Mouse (Mus musculus): ENCODE measurements at regions not wholly inside any gene's neighbourhood (a gene's known extent, or its start where the extent isn't known, plus 50 kb on each side); places are given as distances from the start of the nearest gene placed in this dataset.

- Histone ChIP-seq H3K9me3 (peaks cover 5% of the 10 kb centered on the region; the same call in 1 of the 2 replicates), H3K9ac (no peak overlapping the region), H3K4me1 (replicated peaks) (no peaks in the 10 kb centered on the region), H3K27me3 (no peaks in the 10 kb centered on the region), H3K36me3 (no peaks in the 10 kb centered on the region), H3K27ac (replicated peaks) (no peak overlapping the region), H3K4me3 (no peak overlapping the region), H3K4me2 (no peak overlapping the region)
- 62% methylated on average over 3 of the region's 3 CpGs for WGBS
- no peak for ATAC-seq (ENCODE audit: low read depth)
Measured at GRCm38 (mm10) chr14:80083724-80084123, 99.8 kb downstream of the Olfm4 start.

- Histone ChIP-seq H3K4me3 (no peak overlapping the region), H3K27me3 (no peaks in the 10 kb centered on the region), H3K36me3 (no peaks in the 10 kb centered on the region), H3K9me3 (no peaks in the 10 kb centered on the region), H3K9ac (no peak overlapping the region), H3K4me2 (no peak overlapping the region), H3K4me1 (replicated peaks) (no peaks in the 10 kb centered on the region), H3K27ac (replicated peaks) (no peak overlapping the region)
- ATAC-seq (ENCODE audit: low read depth), result no peak
- WGBS, result 57% methylated on average over 1 of the region's 1 CpGs
Measured at GRCm38 (mm10) chr14:80097238-80097637, 113.4 kb downstream of the Olfm4 start.

- Histone ChIP-seq H3K4me1 (replicated peaks) (peaks cover 5% of the 10 kb centered on the region; the same call in 1 of the 2 replicates), H3K4me2 (no peak overlapping the region), H3K27me3 (no peaks in the 10 kb centered on the region), H3K9ac (no peak overlapping the region), H3K27ac (replicated peaks) (no peak overlapping the region), H3K9me3 (no peaks in the 10 kb centered on the region), H3K36me3 (no peaks in the 10 kb centered on the region), H3K4me3 (no peak overlapping the region)
- ATAC-seq (ENCODE audit: low read depth), result no peak
- WGBS, result 65% methylated on average over 6 of the region's 6 CpGs
Measured at GRCm38 (mm10) chr14:80113115-80113687, 129.3 kb downstream of the Olfm4 start.

- ATAC-seq (ENCODE audit: low read depth), result no peak
- H3K4me1 ChIP-seq (replicated peaks), result peaks cover 5% of the 10 kb centered on the region; the same call in 1 of the 2 replicates
- H3K9me3 ChIP-seq, result no peaks in the 10 kb centered on the region
- no peaks in the 10 kb centered on the region for H3K27me3 ChIP-seq
- no peaks in the 10 kb centered on the region for H3K36me3 ChIP-seq
- no peak overlapping the region for H3K4me2 ChIP-seq
- H3K4me3 ChIP-seq, result no peak overlapping the region
- no peak overlapping the region for H3K27ac ChIP-seq (replicated peaks)
- H3K9ac ChIP-seq, result no peak overlapping the region
Measured at GRCm38 (mm10) chr14:80114326-80114725, 130.4 kb downstream of the Olfm4 start.

GRCm38 (mm10) chr14:80125156-80125555, 141.3 kb downstream of the Olfm4 start:
- 67% methylated on average over 4 of the region's 4 CpGs for WGBS
- H3K4me1 ChIP-seq (replicated peaks), result no peaks in the 10 kb centered on the region
- ATAC-seq (ENCODE audit: low read depth), result no peak
- no peaks in the 10 kb centered on the region for H3K27me3 ChIP-seq
- H3K4me3 ChIP-seq, result no peak overlapping the region
- no peak overlapping the region for H3K4me2 ChIP-seq
- no peak overlapping the region for H3K9ac ChIP-seq
- no peaks in the 10 kb centered on the region for H3K36me3 ChIP-seq
- no peaks in the 10 kb centered on the region for H3K9me3 ChIP-seq
- no peak overlapping the region for H3K27ac ChIP-seq (replicated peaks)

- no peak overlapping the region for H3K9ac ChIP-seq
- WGBS, result 92% methylated on average over 2 of the region's 2 CpGs
- no peak overlapping the region for H3K27ac ChIP-seq (replicated peaks)
- H3K27me3 ChIP-seq, result no peaks in the 10 kb centered on the region
- H3K4me3 ChIP-seq, result no peak overlapping the region
- H3K4me2 ChIP-seq, result no peak overlapping the region
- no peaks in the 10 kb centered on the region for H3K36me3 ChIP-seq
- H3K4me1 ChIP-seq (replicated peaks), result no peaks in the 10 kb centered on the region
- no peak for ATAC-seq (ENCODE audit: low read depth)
- H3K9me3 ChIP-seq, result no peaks in the 10 kb centered on the region
Measured at GRCm38 (mm10) chr14:80128181-80128580, 144.3 kb downstream of the Olfm4 start.

GRCm38 (mm10) chr14:80137541-80137940, 153.7 kb downstream of the Olfm4 start:
- no peaks in the 10 kb centered on the region for H3K27me3 ChIP-seq
- no peak overlapping the region for H3K4me2 ChIP-seq
- no peak overlapping the region for H3K4me3 ChIP-seq
- H3K27ac ChIP-seq (replicated peaks), result peak overlapping the region; percentile 67
- no peak overlapping the region for H3K9ac ChIP-seq
- 31% methylated on average over 5 of the region's 5 CpGs for WGBS
- no peak for ATAC-seq (ENCODE audit: low read depth)
- H3K4me1 ChIP-seq (replicated peaks), result peaks cover 26% of the 10 kb centered on the region
- no peaks in the 10 kb centered on the region for H3K36me3 ChIP-seq
- no peaks in the 10 kb centered on the region for H3K9me3 ChIP-seq

- WGBS, result 9% methylated on average over 6 of the region's 6 CpGs
- H3K27me3 ChIP-seq, result no peaks in the 10 kb centered on the region
- ATAC-seq (ENCODE audit: low read depth), result peak; percentile 58; the same call in 1 of the 2 replicates
- H3K4me3 ChIP-seq, result no peak overlapping the region
- H3K36me3 ChIP-seq, result no peaks in the 10 kb centered on the region
- peak overlapping the region; percentile 78 for H3K27ac ChIP-seq (replicated peaks)
- H3K4me2 ChIP-seq, result no peak overlapping the region
- peak overlapping the region; percentile 43; the same call in 1 of the 2 replicates for H3K9ac ChIP-seq
- H3K4me1 ChIP-seq (replicated peaks), result peaks cover 26% of the 10 kb centered on the region
- no peaks in the 10 kb centered on the region for H3K9me3 ChIP-seq
Measured at GRCm38 (mm10) chr14:80138991-80139791, 155.3 kb downstream of the Olfm4 start.

- no peaks in the 10 kb centered on the region for H3K27me3 ChIP-seq
- H3K9me3 ChIP-seq, result no peaks in the 10 kb centered on the region
- 49% methylated on average over 6 of the region's 6 CpGs for WGBS
- H3K4me2 ChIP-seq, result no peak overlapping the region
- H3K4me1 ChIP-seq (replicated peaks), result no peaks in the 10 kb centered on the region
- H3K36me3 ChIP-seq, result no peaks in the 10 kb centered on the region
- no peak overlapping the region for H3K9ac ChIP-seq
- H3K27ac ChIP-seq (replicated peaks), result no peak overlapping the region
- ATAC-seq (ENCODE audit: low read depth), result no peak
- no peak overlapping the region for H3K4me3 ChIP-seq
Measured at GRCm38 (mm10) chr14:80157002-80157401, 173.1 kb downstream of the Olfm4 start.

GRCm38 (mm10) chr14:80169211-80169610, 185.3 kb downstream of the Olfm4 start:
- Histone ChIP-seq H3K4me1 (replicated peaks) (peaks cover 24% of the 10 kb centered on the region), H3K27me3 (no peaks in the 10 kb centered on the region), H3K9ac (no peak overlapping the region), H3K4me3 (no peak overlapping the region), H3K27ac (replicated peaks) (no peak overlapping the region), H3K9me3 (no peaks in the 10 kb centered on the region), H3K4me2 (no peak overlapping the region), H3K36me3 (no peaks in the 10 kb centered on the region)
- 60% methylated on average over 1 of the region's 1 CpGs for WGBS
- no peak for ATAC-seq (ENCODE audit: low read depth)

GRCm38 (mm10) chr14:80170450-80171180, 186.7 kb downstream of the Olfm4 start:
- H3K9ac ChIP-seq, result 0 out of 2 replicates have a peak overlapping the region, but pooled peaks have one; percentile 47
- H3K4me3 ChIP-seq, result 0 out of 2 replicates have a peak overlapping the region, but pooled peaks have one; percentile 8
- 0 out of 2 replicates have a peak overlapping the region, but pooled peaks have one; percentile 15 for H3K27ac ChIP-seq (replicated peaks)
- no peaks in the 10 kb centered on the region for H3K27me3 ChIP-seq
- H3K4me2 ChIP-seq, result peak overlapping the region; percentile 46
- no peaks in the 10 kb centered on the region for H3K36me3 ChIP-seq
- WGBS, result 4% methylated on average over 11 of the region's 11 CpGs
- no peaks in the 10 kb centered on the region for H3K9me3 ChIP-seq
- ATAC-seq (ENCODE audit: low read depth), result peak; percentile 32; the same call in 1 of the 2 replicates
- peaks cover 24% of the 10 kb centered on the region for H3K4me1 ChIP-seq (replicated peaks)
